Mouse (Mus musculus): ENCODE data around the gene C130032M10Rik. TPM values are rescaled to one million over a fixed set of nuclear protein-coding genes. Genes with fewer than 3 reads are reported as not detected.

Gene C130032M10Rik
- polyA plus RNA-seq, 1 experiment from 2014 or later = not detected

GRCm38 (mm10) chr9:114487481-114488258, 27.8 kb upstream of the C130032M10Rik start:
- ATAC-seq (ENCODE audit: insufficient number of reproducible peaks, insufficient read depth, low FRiP score, low read depth) = no peak; the same call in 1 of the 2 replicates
- Histone ChIP-seq H3K27me3 (ENCODE audit: control insufficient read depth, insufficient read depth, low read length) (no peaks in the 10 kb centered on the region), H3K4me2 (replicated peaks; ENCODE audit: low read depth, low read length) (no peak overlapping the region), H3K9me3 (ENCODE audit: control insufficient read depth, low read depth, low read length) (no peaks in the 10 kb centered on the region), H3K9ac (replicated peaks; ENCODE audit: low read depth, low read length) (no peak overlapping the region), H3K36me3 (ENCODE audit: control insufficient read depth, insufficient read depth, low read length) (no peaks in the 10 kb centered on the region), H3K4me1 (ENCODE audit: control insufficient read depth, insufficient read depth, low read length) (no peaks in the 10 kb centered on the region), H3K4me3 (ENCODE audit: low read depth, low read length) (no peak overlapping the region), H3K27ac (ENCODE audit: low read length) (no peak overlapping the region)
- WGBS = 81% methylated on average over 23 of the region's 23 CpGs

DNA sequence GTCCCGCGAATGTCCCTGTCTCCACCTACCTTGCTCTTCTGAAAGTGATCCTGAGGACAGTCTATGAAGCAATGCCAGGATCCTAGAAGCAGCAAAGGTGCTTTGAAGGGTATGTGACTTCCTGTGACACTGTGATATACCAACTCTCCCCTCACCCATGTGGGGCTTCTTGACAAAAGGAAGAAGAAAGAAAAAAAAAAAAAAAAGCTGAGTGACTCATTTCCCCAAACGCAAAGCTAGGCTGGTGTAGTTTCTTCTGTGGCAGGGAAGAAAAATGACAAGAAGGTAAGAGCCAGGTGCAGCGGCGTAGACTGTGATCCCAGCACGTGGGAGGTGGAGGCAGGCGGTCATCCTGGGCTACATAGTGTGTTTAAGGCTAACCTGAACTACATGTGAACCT, 19.0 kb upstream of the C130032M10Rik start:
- no peak for ATAC-seq (ENCODE audit: insufficient number of reproducible peaks, insufficient read depth, low FRiP score, low read depth)
- Histone ChIP-seq H3K36me3 (ENCODE audit: control insufficient read depth, insufficient read depth, low read length) (no peaks in the 10 kb centered on the region), H3K27me3 (ENCODE audit: control insufficient read depth, insufficient read depth, low read length) (no peaks in the 10 kb centered on the region), H3K27ac (ENCODE audit: low read length) (no peak overlapping the region), H3K4me1 (ENCODE audit: control insufficient read depth, insufficient read depth, low read length) (no peaks in the 10 kb centered on the region), H3K4me3 (ENCODE audit: low read depth, low read length) (no peak overlapping the region), H3K4me2 (replicated peaks; ENCODE audit: low read depth, low read length) (no peak overlapping the region), H3K9me3 (ENCODE audit: control insufficient read depth, low read depth, low read length) (no peaks in the 10 kb centered on the region), H3K9ac (replicated peaks; ENCODE audit: low read depth, low read length) (no peak overlapping the region)
- 71% methylated on average over 7 of the region's 7 CpGs for WGBS

DNA sequence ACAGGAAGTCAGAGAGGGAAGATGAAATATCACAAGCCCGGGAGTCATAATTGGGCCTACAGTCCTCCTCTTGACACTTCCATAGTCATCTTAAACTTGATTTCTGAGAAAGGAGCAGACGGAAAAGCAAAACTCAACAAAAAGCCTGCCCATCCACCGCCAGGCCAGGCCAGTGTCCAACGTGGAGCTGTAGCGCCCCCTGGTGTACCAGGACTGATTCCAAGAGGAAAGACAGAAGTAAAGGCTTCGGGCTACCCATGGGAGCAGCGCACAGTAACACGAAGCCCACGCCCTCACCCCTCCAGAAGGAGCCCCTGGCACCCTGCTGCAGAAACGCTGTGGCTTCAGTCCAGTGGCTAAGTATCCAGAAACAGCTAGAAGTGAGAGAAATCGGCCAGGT, 17.3 kb upstream of the C130032M10Rik start:
- peak; percentile 56; the same call in 1 of the 2 replicates for ATAC-seq (ENCODE audit: insufficient number of reproducible peaks, insufficient read depth, low FRiP score, low read depth)
- no peak overlapping the region for H3K4me3 ChIP-seq (ENCODE audit: low read depth, low read length)
- H3K9ac ChIP-seq (replicated peaks; ENCODE audit: low read depth, low read length) = no peak overlapping the region
- no peaks in the 10 kb centered on the region for H3K27me3 ChIP-seq (ENCODE audit: control insufficient read depth, insufficient read depth, low read length)
- H3K36me3 ChIP-seq (ENCODE audit: control insufficient read depth, insufficient read depth, low read length) = no peaks in the 10 kb centered on the region
- H3K4me1 ChIP-seq (ENCODE audit: control insufficient read depth, insufficient read depth, low read length) = no peaks in the 10 kb centered on the region
- WGBS = 6% methylated on average over 11 of the region's 11 CpGs
- H3K9me3 ChIP-seq (ENCODE audit: control insufficient read depth, low read depth, low read length) = no peaks in the 10 kb centered on the region
- no peak overlapping the region; the same call in 1 of the 2 replicates for H3K4me2 ChIP-seq (replicated peaks; ENCODE audit: low read depth, low read length)
- H3K27ac ChIP-seq (ENCODE audit: low read length) = no peak overlapping the region

- 21% methylated on average over 15 of the region's 15 CpGs for WGBS
- no peaks in the 10 kb centered on the region for H3K4me1 ChIP-seq (ENCODE audit: control insufficient read depth, insufficient read depth, low read length)
- no peak overlapping the region for H3K4me3 ChIP-seq (ENCODE audit: low read depth, low read length)
- no peaks in the 10 kb centered on the region for H3K36me3 ChIP-seq (ENCODE audit: control insufficient read depth, insufficient read depth, low read length)
- H3K27ac ChIP-seq (ENCODE audit: low read length) = no peak overlapping the region
- ATAC-seq (ENCODE audit: insufficient number of reproducible peaks, insufficient read depth, low FRiP score, low read depth) = 0 out of 2 replicates have a peak, but pooled peaks have one; percentile 35
- H3K4me2 ChIP-seq (replicated peaks; ENCODE audit: low read depth, low read length) = 0 out of 2 replicates have a peak overlapping the region, but pooled peaks have one; percentile 5
- H3K9ac ChIP-seq (replicated peaks; ENCODE audit: low read depth, low read length) = no peak overlapping the region
- H3K9me3 ChIP-seq (ENCODE audit: control insufficient read depth, low read depth, low read length) = no peaks in the 10 kb centered on the region
- H3K27me3 ChIP-seq (ENCODE audit: control insufficient read depth, insufficient read depth, low read length) = no peaks in the 10 kb centered on the region
Measured at GRCm38 (mm10) chr9:114499783-114500515, 15.5 kb upstream of the C130032M10Rik start.

DNA sequence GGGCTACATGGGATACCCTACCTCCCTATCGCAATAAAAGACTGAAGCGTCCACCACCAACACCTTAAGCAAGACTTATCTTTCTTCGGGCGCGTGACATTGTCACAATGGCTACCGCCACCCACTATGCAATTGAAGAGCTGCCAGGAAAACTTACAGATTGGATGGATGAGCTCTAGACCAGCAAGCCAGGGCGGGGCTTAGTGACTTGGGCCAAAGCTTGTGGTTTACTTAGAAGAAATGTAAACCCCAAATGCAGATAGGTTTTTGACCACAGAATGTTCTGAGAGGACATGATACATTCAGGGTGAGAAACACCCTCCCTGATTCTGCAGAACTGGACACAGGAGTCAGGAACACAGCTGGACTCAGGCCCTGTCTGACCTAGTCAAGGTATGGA, 14.4 kb upstream of the C130032M10Rik start:
- Histone ChIP-seq H3K4me2 (replicated peaks; ENCODE audit: low read depth, low read length) (no peak overlapping the region), H3K4me1 (ENCODE audit: control insufficient read depth, insufficient read depth, low read length) (no peaks in the 10 kb centered on the region), H3K9ac (replicated peaks; ENCODE audit: low read depth, low read length) (no peak overlapping the region), H3K27me3 (ENCODE audit: control insufficient read depth, insufficient read depth, low read length) (no peaks in the 10 kb centered on the region), H3K36me3 (ENCODE audit: control insufficient read depth, insufficient read depth, low read length) (no peaks in the 10 kb centered on the region), H3K4me3 (ENCODE audit: low read depth, low read length) (no peak overlapping the region), H3K27ac (ENCODE audit: low read length) (no peak overlapping the region), H3K9me3 (ENCODE audit: control insufficient read depth, low read depth, low read length) (no peaks in the 10 kb centered on the region)
- ATAC-seq (ENCODE audit: insufficient number of reproducible peaks, insufficient read depth, low FRiP score, low read depth) = no peak
- WGBS = 91% methylated on average over 7 of the region's 7 CpGs

DNA sequence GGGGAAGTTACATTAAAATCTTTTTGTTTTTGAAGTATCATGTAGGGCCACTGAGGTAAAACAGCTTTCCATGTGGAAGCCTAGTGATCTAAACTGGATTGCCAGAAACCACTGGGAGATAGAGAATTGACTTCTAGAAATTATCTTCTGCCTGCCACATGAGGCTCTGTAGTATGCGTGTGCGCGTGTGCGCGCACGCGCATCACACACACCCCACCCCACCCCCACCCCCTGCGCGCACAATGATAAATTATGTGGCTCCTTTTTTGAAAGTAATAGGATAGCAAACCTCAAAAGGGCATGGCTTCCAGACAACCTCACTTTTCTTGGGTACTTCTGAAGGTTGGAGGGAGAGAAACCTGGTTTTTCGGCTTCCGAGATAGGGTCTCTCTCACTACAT, 13.6 kb upstream of the C130032M10Rik start:
- Histone ChIP-seq H3K9ac (replicated peaks; ENCODE audit: low read depth, low read length) (no peak overlapping the region), H3K4me1 (ENCODE audit: control insufficient read depth, insufficient read depth, low read length) (no peaks in the 10 kb centered on the region), H3K4me2 (replicated peaks; ENCODE audit: low read depth, low read length) (no peak overlapping the region), H3K27ac (ENCODE audit: low read length) (no peak overlapping the region), H3K27me3 (ENCODE audit: control insufficient read depth, insufficient read depth, low read length) (no peaks in the 10 kb centered on the region), H3K36me3 (ENCODE audit: control insufficient read depth, insufficient read depth, low read length) (no peaks in the 10 kb centered on the region), H3K4me3 (ENCODE audit: low read depth, low read length) (no peak overlapping the region), H3K9me3 (ENCODE audit: control insufficient read depth, low read depth, low read length) (no peaks in the 10 kb centered on the region)
- WGBS = 94% methylated on average over 11 of the region's 11 CpGs
- ATAC-seq (ENCODE audit: insufficient number of reproducible peaks, insufficient read depth, low FRiP score, low read depth) = no peak

- Histone ChIP-seq H3K27ac (ENCODE audit: low read length) (no peak overlapping the region), H3K4me1 (ENCODE audit: control insufficient read depth, insufficient read depth, low read length) (no peaks in the 10 kb centered on the region), H3K9ac (replicated peaks; ENCODE audit: low read depth, low read length) (no peak overlapping the region), H3K27me3 (ENCODE audit: control insufficient read depth, insufficient read depth, low read length) (no peaks in the 10 kb centered on the region), H3K4me2 (replicated peaks; ENCODE audit: low read depth, low read length) (no peak overlapping the region), H3K9me3 (ENCODE audit: control insufficient read depth, low read depth, low read length) (no peaks in the 10 kb centered on the region), H3K36me3 (ENCODE audit: control insufficient read depth, insufficient read depth, low read length) (no peaks in the 10 kb centered on the region), H3K4me3 (ENCODE audit: low read depth, low read length) (no peak overlapping the region)
- 61% methylated on average over 15 of the region's 15 CpGs for WGBS
- no peak for ATAC-seq (ENCODE audit: insufficient number of reproducible peaks, insufficient read depth, low FRiP score, low read depth)
Measured at GRCm38 (mm10) chr9:114502711-114503427, 12.6 kb upstream of the C130032M10Rik start.

- H3K9ac ChIP-seq (replicated peaks; ENCODE audit: low read depth, low read length) = no peak within 1 kb of the TSS
- 86% methylated on average over 9 of the region's 9 CpGs for WGBS
- no peak within 1 kb of the TSS for H3K27ac ChIP-seq (ENCODE audit: low read length)
- no peak within 1 kb of the TSS for H3K4me3 ChIP-seq (ENCODE audit: low read depth, low read length)
- no peak within 1 kb of the TSS for H3K4me2 ChIP-seq (replicated peaks; ENCODE audit: low read depth, low read length)
- H3K27me3 ChIP-seq (ENCODE audit: control insufficient read depth, insufficient read depth, low read length) = no peaks in the 10 kb centered on the region
- H3K4me1 ChIP-seq (ENCODE audit: control insufficient read depth, insufficient read depth, low read length) = no peaks in the 10 kb centered on the region
- no peaks in the 10 kb centered on the region for H3K36me3 ChIP-seq (ENCODE audit: control insufficient read depth, insufficient read depth, low read length)
- no peak for ATAC-seq (ENCODE audit: insufficient number of reproducible peaks, insufficient read depth, low FRiP score, low read depth)
- 0 out of 2 replicates have a peak, but pooled peaks cover 3% of the 10 kb centered on the region for H3K9me3 ChIP-seq (ENCODE audit: control insufficient read depth, low read depth, low read length)
Measured at GRCm38 (mm10) chr9:114504816-114505215, 10.7 kb upstream of the C130032M10Rik start, which contains the start of gene Ccr4. Ccr4 (minus strand) TSS chr9:114504916.

Data from stomach, embryonic 14.5 days (tissue).